Mouse (Mus musculus) NIH3T3 (cell line): ENCODE measurements around the gene Myo15b.

ENCODE experiments used
- DNase-seq: peaks from one replicate; pipeline ENCODE4 v3.0.0-alpha.2; 2012; ENCODE audit warnings: low read depth

The Myo15b gene

DNA sequence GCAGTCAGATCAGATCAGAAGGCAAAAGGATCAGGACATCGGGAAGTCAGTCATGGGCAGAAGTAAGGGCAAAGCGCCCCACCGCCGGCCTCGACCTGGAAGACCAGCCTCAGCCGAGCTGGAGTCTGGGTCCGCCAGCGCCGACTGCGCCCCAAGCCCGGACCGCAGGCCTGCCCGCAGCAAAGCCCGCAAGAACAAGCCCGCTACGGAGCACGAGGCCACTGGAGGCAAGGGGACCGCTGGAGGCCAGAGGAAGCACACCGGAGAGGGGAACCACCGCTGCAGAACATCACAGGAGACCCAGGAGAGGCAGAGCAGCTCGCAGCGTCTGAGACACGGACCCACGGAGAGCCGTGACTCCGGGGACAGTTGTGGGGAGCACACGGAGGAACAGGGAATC is at the start of gene Myo15b:
Gene Myo15b (plus strand): TSS at position 53 of the 400 bp plus-strand sequence.
- DNase-seq, result no peak

DNA sequence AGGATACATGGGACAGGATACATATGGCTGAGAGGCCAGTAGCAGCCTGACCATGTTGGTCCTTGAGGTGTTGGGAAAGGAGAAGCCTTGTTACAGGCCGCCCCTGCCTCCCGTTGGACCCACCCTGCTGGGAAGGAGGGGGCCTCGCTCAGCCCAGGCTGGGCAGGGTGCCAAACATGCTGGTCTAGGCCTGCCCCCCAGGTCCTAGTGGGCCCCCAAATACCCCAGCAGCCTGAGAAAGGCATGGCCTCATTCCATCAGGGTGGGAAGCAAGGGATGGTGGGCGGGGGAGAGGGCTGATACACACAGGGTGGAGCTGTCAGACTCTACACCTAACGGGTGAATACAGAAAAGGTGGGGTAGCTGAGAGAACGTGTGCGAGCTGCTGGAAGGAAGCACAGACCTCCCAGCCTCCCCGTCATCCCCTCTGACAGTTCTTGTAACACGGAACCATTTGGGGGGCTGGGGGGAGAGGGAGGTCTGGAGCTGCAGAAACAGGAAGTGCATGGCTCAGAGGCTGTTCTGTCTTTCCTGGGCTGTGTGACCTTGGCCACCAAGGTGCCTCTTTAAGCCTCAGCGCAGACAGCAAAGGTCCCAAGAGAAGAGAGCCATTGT is 49.4 kb upstream of the Myo15b start:
- no peak for DNase-seq

DNA sequence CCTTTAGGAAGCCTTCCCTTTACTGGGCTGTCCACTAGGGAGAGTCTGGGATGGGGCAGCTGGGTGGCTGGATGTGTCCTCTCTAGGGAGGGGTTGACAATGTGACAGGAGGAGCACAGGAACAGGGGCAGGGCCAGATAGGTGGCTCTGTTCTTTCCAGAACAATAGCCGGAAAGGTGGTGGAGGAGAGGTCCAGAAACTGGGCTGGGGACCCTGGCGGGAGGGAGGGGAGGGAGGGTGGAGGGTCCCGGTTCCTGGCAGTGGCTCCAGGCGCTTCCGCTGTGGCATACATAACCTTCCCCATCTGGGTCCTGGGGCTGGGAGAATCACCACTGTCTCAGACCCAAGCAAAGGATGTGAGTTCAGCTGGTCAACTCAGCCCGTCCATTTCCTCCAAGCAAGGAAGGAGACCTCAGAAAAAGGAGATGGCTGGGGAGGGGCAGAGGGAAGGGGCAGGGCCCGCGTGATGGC is 48.9 kb upstream of the Myo15b start:
- DNase-seq, result no peak

DNA sequence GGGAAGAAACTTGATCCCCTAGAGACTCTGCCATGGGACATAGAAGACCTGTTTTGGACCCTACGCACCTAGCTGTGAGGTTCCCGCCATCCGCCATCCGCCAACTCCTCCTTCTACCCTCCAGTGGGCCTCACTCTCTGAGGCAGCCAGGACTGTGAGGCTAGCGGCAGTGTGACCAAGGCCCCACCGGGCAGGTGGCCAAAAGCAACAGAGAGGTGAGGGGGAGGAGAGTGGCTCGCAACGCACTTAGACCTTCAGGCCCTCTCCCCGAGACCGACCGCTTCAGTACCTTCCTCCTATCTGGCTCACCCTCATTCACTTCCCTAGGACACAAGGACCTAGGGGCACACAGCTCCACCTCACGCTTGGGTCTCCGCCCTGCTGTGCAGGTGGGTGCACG is 47.8 kb upstream of the Myo15b start:
- DNase-seq, result no peak

DNA sequence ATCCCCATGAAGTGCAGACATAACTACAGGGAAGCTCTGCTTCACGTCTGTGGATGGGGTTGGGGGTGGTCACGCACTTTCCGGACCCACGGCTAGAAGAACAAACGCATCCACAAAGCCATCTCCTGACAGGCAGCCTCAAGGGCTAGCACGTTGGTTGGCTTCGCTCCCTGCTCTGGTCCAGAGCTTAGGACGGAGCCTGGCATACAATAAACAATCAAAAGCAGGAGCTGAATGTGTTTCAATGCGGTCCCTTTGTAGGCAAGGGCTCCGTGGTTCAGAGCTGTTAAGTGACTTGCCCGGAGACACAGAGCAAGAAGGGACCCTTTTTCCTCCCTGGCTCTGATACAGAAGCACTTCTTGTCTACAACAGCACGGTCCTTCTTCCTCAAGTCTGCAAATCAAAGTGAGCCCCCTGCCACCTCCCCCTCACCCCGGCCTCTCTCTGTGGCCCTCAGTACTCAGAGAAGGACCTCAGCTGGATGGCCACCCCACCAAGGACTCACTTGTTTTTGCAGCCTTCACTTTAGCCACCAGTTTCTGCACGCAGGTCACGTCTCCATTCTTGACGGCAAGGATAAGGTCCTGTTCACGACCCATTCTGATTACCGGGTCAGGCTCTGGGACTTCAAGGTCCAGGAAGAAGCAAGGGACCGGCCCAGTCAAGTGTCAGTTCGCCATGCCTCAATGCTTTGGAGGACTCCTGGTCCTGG is 46.7 kb upstream of the Myo15b start:
- DNase-seq, result no peak

DNA sequence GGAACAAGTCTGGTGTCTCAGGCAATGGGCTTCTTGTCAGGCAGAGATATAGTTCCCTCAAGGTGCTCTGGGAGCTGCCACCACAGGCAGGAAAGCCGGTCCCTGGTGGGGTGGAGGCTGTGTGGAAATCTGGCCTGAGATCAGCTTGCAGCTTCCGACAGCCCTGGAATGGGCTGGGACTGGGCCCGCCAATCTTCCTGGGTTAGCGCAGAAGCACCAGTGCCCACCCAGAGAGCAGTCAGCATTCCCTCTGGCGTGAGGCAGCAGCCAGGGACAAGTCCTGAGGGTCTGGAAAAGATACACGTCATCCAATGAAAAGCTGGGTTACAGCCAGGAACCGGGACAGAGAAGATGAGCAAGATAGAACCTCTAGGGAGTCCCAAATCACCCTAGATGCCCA is 46.1 kb upstream of the Myo15b start:
- no peak for DNase-seq

DNA sequence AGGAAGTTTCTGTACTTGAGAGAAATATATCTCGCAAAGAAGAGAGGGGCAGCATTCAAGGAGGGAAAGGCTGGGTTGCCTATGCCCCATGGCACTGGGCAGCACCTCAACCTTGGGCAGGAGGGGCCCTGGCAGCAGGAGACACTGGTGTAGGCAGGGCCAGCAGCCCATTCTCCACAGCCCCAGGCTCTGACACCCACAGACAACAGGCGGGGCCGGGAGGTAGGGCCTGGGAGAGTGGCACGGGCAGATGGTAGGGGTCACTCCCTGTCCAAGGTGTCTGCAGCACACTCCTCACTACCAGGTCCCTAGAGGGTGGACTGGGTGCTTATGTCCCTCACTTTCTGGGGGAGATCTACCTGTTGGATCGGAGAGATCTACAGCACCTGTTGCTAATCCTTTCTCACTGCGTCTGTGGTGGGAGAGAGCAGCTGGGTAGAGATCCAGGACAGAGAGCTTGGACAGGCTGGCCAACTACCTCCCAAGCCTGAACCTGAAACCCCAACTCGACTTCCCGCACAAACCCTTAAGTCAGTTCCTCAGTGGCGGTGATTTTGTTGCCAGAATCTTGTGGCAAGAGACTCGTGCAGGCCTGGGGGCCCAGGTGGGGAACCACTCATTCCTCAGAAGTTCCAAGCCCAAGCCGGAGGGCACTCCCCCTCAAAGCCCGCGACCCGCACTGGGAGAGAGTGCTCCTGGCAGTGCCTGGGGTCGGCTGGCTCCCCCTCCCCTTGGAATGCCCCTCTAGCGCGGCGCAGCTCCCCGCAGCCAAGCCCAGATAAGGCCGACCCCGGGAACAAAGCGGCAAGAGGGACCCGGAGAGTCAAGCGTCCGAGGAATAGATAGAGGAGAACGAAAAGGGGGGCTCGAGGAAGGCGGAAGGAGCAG is 45.4 kb upstream of the Myo15b start:
- peak; percentile 41 for DNase-seq

DNA sequence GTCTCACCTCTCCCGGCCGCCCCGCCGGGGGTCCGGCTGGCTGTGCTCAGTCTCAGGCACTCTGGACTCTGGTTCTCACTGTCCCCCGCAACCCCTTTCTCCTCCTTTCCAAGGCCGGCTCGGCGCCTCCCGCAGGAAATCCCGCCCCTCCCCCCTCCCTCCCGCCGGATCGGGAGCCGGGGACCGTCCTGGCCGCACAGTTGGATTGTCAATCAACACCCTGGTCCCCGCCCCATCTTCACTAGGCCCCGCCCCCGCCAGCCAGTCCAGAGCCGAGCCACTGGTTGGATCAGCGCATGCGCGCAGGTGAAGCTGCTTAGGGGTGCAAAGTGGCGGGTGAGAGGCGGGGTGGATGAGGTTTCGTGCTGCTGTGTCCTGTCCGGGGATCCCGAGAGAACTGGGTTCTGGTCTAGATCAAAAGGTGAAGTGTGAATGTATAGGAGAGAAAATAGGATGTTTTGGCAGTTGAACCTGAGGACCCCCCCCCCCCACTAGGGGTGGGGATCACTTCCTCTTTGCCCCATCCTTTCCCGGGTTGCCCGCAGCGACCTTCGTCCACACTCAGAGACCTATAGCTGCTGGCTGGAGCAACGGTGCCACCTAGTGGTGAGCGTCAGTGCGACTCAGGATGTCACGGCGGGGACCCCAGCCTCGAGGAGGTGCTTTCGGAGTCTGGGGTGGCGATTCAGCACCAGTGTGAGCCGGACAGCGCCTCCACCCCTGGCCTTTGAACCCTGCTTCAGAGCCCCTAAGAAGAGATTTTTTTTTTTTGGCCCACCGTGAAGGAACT is 44.5 kb upstream of the Myo15b start, which contains the start of gene Caskin2:
Gene Caskin2 (minus strand): TSS at position 133 of the 790 bp plus-strand sequence.
- peak; percentile 99 for DNase-seq

DNA sequence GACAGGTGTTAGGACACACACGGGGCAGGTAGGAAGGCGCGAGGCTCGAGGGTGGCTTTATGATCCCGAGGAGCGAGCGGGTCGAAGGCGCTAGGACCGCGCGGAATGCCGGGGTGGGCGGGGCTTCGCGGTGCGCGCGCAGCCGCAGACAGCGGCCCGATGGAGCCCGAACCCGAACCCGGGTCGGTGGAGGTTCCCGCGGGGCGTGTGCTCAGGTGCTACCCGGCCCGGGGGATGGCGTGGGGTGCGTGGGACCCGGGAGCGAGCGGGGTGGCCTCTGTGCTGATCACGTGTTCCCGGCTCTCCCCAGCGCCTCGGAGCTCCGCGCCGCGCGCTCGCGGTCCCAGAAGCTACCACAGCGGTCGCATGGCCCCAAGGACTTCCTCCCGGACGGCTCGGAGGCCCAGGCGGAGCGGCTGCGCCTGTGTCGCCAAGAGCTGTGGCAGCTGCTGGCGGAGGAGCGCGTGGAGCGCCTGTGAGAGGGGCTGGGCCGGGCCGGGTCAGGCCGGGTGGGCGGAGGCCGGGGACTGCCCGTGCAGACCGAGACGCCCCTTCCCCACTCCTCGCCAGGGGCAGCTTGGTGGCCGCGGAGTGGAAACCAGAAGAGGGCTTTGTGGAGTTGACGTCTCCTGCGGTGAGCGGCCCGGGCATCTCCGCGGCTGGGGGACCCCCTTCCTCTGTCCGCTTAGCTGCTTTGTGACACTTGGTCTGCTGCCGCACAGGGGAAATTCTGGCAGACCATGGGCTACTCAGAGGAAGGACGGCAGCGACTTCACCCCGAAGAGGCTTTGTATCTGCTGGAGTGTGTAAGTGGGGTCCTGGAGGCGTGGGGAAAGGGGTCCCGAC is 43.4 kb upstream of the Myo15b start, which contains the start of gene Tsen54:
Gene Tsen54 (plus strand): TSS at position 120 of the 846 bp plus-strand sequence.
- DNase-seq, result peak; percentile 88

DNA sequence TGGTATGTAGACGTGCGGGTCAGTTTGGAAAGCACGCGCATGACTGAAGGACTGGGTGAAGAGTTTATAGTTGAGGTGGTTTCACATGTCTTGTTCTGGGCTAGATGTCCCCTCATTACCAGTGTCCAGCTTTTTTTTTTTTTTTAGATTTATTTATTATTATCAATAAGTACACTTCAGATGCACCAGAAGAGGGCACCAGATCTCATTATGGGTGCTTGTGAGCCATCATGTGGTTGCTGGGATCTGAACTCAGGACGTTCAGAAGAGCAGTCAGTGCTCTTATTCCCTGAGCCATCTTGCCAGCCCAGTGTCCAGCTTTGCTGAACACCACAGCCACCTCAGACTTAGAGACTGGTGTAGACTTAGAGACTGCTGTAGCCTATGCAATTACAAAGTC is 40.9 kb upstream of the Myo15b start:
- DNase-seq, result peak; percentile 59

DNA sequence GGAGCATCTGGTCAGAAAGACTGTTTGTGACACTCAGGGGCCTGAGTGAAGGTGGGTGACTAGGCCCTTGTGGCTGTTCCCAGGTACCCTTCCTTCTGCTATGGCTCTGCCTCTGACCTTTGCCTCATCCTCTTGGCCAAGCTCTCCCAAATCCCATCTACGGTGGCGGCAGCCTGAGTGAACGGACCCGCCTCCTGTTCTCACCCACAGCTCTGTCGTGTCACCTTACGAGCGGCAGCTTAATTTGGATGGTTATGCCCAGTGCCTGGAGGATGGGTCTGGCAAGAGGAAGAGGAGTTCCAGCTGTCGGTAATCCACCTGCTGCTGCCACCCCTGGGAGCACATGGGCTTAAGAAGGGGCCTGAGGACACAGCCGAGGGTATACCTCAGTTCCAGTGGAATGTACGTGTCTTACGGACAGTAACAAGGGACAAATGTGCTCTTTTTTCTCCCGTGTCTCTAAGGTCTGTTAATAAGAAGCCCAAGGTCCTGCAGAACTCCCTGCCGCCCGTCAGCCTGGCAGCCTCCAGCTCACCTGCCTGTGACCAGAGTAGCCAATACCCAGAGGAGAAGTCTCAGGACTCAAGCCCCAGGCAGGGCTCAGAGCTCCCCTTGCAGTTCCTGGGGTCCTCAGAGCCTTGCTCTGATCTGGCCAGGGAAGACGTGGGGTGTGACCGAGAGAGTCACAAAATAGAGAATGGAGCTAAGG is 38.1 kb upstream of the Myo15b start:
- no peak for DNase-seq

DNA sequence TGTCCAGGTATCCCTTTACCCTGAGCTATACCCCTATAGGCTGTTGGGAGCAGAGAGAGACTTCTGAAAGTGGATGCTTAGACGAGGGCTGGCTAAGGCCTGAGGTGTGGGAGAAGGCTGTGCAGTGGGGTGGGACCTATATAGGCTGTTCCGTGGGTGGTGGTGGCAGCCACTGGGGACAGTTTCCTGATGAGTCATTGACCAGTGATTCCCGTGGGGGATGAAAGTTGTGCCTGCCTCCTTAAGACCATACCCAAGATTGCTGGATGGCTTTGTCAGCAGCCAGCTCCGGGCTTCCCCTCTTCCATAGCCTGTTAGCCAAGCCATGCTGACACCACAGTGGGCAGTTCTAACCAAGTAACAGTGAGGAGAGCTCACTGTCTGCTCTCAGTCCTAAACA is 37.2 kb upstream of the Myo15b start:
- DNase-seq, result no peak

DNA sequence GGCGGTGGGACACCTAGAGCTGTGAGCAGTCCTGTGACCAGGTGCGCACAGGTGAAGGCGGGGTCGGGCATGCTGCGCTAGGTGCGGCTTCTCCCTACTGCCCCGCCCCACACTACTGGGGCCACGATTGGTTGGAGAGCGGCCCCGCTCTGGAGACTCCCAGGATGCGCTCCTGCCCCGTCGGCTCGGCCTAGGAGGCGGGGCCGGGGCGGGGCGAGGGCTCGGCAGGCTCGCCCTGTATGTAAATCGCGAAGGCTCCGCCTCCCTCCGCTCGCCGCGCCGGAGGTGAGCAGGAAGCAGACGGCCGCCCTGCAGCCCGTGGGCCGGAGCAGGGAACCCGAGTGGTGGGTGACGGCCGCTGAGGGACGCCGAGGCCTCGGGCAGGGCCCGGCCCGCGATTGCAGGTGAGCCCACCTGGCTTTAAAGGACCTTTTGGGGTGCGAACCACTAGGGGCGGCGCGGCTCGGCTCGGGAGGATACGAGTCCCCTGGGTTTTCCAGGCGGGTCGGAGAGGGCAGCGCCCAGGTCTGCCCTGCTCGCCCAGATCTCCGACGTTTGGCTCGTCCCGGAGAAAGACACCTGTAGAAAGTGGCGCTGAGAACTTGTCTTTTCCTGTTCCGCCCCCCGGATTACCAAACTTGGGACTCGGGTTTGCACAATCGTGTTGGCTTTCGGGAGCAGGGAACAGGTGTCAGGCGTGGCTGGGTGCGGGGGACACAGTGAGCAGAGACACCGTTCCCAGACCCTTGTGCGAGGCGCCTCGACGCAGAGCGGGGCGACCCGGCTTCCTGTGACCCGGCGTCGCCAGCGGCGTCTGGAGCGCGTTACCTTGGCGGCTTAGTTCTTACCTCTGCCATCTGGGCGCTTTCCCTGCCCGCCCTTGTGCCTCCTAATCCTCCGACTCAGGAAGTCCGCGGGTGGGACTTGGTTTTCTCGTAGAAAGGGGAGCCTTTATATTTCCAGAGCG is 34.1 kb upstream of the Myo15b start, which contains the start of gene Llgl2:
Gene Llgl2 (plus strand): TSS at position 276 of the 967 bp plus-strand sequence.
- peak; percentile 92 for DNase-seq

DNA sequence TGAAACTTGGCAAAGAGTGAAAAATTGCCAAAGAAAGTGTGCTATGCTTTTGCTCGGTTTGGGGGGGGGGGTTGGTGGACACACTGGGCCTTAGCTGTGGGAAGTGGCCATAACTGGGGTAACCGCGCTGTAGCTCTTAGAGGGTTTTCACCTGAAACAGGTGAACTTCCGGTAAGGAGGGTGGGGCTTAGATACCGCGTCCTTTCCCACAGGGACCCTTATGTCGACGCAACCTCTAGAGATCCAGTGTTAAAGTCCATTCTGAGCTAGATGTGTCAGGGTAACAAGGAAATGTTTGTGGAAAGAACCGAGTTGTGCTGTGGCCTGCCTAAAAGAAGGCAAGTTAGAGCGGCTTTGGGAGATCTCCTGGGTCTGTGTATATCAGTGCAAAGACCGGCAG is 33.4 kb upstream of the Myo15b start:
- DNase-seq, result no peak

DNA sequence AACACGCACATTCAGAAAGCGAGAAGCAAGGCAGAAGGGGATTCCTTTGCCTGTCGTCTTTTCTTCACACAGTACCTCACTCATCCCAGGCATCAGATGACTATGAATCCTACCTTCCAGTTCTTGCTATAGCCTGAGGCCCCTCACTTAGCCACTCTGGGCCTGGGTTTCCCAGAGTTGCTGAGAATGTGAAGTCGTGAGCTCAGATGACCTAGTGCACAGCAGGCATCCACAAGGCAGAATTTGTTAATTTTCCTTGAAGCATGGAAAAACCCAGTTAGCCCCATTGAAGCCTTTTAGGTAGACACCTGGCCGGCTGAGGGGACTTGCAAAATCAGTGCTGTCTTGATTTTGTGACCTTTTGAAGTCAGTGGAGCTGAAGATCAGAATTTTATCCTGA is 31.7 kb upstream of the Myo15b start:
- DNase-seq, result no peak

DNA sequence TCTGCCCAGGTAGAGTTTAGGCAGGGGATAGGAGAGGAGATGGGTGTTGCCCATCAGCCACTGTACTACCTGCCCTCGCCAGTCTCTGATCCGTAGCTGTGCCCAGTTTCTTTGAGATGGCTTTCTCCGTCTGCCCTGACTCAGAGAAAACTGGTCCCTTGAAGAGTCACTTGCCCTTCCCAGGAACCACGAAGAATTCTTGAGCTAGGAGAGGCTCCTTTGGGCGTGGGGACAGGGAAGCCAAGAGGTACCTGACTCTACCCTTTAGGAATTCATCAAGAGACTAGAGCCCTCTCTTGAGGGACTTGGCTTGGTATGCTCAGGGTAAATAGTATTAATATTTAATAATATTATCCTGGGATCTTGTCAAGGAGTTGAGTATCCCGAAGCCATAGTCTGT is 30.6 kb upstream of the Myo15b start:
- no peak for DNase-seq

DNA sequence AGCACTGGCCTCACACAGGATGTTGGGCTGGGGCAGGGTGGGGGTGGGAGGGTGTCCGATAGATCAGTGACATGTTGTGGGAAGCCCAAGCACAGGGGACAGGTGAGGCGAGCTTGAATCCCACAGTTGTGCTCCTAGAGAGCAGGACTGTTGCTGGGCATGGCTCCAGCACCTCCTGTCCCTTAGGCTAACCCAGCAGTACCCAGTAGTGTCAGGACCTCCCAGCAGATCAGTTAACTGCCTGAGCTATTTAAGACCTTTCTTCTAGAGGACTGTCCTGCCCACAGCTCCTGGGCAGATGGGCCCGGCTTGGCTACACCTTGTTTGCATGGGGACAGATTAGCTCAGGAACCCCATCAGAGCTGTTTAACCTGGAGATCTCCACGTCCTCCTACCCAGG is 29.2 kb upstream of the Myo15b start:
- DNase-seq, result no peak

DNA sequence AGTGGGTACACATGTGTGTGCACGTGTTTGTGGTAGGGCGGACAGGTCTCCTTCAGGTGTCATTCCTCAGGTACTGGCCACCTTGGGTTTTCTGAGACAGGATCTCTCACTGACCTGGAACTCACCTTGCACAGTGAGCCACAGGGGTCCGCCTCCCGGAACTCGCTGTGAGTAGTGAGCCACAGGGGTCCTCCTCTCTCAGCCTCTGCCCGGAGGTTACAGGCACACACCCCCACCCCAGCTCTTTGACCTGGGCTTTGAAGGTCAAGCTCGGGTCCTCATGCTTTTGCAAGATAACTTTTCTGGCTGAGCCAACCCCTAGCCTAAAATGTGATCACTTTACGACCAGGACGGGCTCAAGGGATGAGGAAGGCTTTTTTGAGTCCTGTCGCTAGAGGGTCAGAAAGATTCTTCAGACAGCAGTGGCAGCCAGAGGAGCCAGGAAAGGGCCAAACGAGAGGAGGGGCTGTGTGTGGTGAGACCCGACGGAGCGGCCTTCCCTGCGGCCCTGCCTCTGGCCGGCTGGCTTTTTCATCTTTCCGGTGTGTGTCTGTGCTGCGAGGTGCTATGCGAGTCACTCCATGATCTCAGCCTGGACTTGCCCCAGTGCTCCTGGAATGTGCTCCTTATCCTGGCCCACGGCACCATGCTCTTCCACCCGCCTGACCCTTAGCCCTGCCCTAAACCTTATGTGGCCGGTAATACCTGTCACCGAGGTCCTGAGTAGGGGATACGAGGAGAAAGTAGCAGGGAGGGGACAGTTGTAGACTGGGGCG is 27.5 kb upstream of the Myo15b start:
- DNase-seq, result no peak
